30 mouse cellular contexts compared by ENCODE assay signal in genomic region chrX:159140554-159140953, GRCm38 (mm10).
"Had no signal": no experiment of that assay in that cellular context is flagged by ENCODE, and none has a peak within 500 bp of the region (broad histone marks: within the 10 kb centered on the region; RNA-seq: fewer than 3 reads in every experiment).

No protein-coding gene starts in this region.

- H3K27me3 ChIP-seq: heart, embryonic 12.5 days; heart, embryonic 13.5 days; heart, embryonic 15.5 days; hindbrain, embryonic 12.5 days; hindbrain, embryonic 13.5 days; hindbrain, embryonic 15.5 days; intestine, embryonic 15.5 days; kidney, embryonic 15.5 days had no signal

- H3K9ac ChIP-seq: heart, embryonic 12.5 days; heart, embryonic 13.5 days; heart, embryonic 15.5 days; hindbrain, embryonic 12.5 days; hindbrain, embryonic 13.5 days; hindbrain, embryonic 14.5 days; hindbrain, embryonic 15.5 days; intestine, embryonic 15.5 days; kidney, embryonic 15.5 days had no signal

- DNase-seq: heart, postnatal 10 days; heart, postnatal 14 days; heart, postnatal 36 days; heart, postnatal 4 days; kidney, adult 11 months; kidney, adult 18-20 months; kidney, adult 2 months; kidney, adult 8-10 months; kidney, adult 9 months; kidney, postnatal 10 days; kidney, postnatal 14 days; kidney, postnatal 25 days; kidney, postnatal 36 days; kidney, postnatal 4 days; layer of hippocampus, adult 9-11 months; layer of hippocampus, postnatal 36 days had no signal

- H3K4me1 ChIP-seq: heart, embryonic 12.5 days; heart, embryonic 13.5 days; heart, embryonic 15.5 days; hindbrain, embryonic 10.5 days; hindbrain, embryonic 12.5 days; hindbrain, embryonic 13.5 days; hindbrain, embryonic 15.5 days; intestine, embryonic 15.5 days; kidney, embryonic 15.5 days had no signal

- H3K4me3 ChIP-seq: heart, embryonic 12.5 days; heart, embryonic 13.5 days; heart, embryonic 15.5 days; hindbrain, embryonic 10.5 days; hindbrain, embryonic 12.5 days; hindbrain, embryonic 13.5 days; hindbrain, embryonic 15.5 days; intestine, embryonic 15.5 days; kidney, embryonic 15.5 days; layer of hippocampus, adult 2 months; left cerebral cortex, adult 2 months had no signal

- H3K27ac ChIP-seq: heart, embryonic 13.5 days; heart, embryonic 15.5 days; hindbrain, embryonic 10.5 days; hindbrain, embryonic 12.5 days; hindbrain, embryonic 13.5 days; hindbrain, embryonic 14.5 days; hindbrain, embryonic 15.5 days; hindbrain, postnatal 0 days; intestine, embryonic 15.5 days; kidney, embryonic 15.5 days; kidney, postnatal 0 days; layer of hippocampus, adult 2 months; left cerebral cortex, adult 2 months had no signal

- H3K9me3 ChIP-seq: heart, embryonic 12.5 days; heart, embryonic 13.5 days; heart, embryonic 15.5 days; hindbrain, embryonic 10.5 days; hindbrain, embryonic 12.5 days; hindbrain, embryonic 13.5 days; hindbrain, embryonic 15.5 days; intestine, embryonic 15.5 days; kidney, embryonic 15.5 days had no signal

- H3K36me3 ChIP-seq: heart, embryonic 12.5 days; heart, embryonic 13.5 days; heart, embryonic 15.5 days; hindbrain, embryonic 10.5 days; hindbrain, embryonic 12.5 days; hindbrain, embryonic 13.5 days; hindbrain, embryonic 15.5 days; intestine, embryonic 15.5 days; kidney, embryonic 15.5 days had no signal
